Mouse (Mus musculus) T-helper 1 cell (primary cell): ENCODE results near the gene Sox21.

Experiments used
- in situ Hi-C: fragments of 300-600 bp; cut with MboI, MseI; formaldehyde crosslinking; loops from one replicate; pipeline ENCODE4 v1.15.1; 2025; ENCODE audit warnings: high pct_unique_total_duplicates

The Sox21 gene

DNA sequence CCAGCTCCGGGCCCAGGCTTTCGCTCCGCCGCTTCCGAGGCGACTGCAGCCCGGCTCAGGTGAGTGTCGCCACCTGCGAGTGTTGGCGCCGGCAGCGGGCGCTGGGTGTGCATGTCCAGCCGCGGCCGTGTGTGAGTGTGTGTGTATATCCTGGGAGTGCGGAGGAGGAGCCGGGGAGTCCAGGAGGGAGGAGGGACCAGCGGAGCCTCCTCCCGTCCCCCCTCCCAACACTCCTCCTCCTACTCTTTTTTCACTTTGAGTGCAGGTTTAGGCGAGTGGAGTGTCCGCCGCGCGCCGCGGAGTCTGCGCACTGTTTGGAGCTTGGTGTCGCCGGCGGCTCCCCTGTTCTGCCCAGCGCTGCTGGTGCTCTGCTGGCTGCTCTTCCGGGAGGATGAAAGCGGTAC, at the start of gene Sox21:
TSS of gene Sox21 (minus strand) at position 145 of the 404 bp plus-strand sequence.
- in situ Hi-C loops: no loop called here

DNA sequence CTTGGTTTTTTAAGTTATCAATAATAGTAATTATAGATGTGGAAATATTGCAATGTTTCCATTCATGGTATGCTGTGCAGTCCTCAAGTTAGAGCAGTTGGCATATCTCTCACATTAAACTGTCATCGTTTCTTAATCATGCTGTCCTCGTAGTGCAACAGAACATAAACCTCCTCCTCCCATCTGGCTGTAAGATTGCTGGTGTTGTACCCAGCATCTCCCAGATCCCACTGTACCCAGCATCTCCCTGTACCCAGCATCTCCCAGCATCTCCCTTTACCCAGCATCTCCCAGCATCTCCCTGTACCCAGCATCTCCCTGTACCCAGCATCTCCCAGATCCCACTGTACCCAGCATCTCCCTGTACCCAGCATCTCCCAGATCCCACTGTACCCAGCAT, 49.3 kb upstream of the Sox21 start:
- in situ Hi-C loops: no loop called here

DNA sequence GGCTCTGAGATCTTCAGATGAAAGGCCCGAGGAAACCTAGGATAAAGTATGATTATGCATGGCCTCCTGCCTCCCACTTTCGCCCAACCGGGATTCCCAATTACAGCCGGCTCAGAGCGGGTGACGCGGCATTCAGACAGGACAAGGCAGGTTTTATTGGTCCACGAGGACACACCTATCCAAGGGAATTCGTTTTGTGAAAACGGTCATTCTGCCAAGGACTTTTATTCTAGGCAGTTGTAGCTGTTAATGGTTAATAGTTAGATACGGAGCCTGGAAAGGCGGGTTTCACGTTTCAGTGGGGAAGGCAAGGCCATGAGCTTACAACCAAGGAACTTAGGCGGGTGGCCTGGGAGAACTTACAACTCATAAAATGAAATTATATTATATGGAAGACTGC, 46.1 kb upstream of the Sox21 start:
- in situ Hi-C loops: no loop called here

DNA sequence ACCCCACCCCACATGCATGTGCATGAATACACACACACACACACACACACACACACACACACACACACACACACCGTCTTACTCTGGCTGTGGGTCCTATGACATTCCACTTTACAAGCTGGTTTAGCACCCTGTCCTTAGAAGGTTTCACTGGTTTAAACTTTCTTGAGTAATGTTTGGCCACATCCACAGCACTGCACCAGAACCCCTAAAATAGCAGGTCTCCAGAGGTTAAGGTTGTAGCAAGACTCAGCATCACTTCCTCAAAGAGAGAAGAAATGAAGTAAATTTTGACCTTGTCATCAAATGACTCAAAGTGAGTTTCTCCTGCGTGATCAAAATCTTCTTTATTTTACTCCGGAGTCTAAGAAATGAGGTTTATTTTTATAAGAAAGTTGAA, 45.4 kb upstream of the Sox21 start:
- in situ Hi-C loops: no loop called here

DNA sequence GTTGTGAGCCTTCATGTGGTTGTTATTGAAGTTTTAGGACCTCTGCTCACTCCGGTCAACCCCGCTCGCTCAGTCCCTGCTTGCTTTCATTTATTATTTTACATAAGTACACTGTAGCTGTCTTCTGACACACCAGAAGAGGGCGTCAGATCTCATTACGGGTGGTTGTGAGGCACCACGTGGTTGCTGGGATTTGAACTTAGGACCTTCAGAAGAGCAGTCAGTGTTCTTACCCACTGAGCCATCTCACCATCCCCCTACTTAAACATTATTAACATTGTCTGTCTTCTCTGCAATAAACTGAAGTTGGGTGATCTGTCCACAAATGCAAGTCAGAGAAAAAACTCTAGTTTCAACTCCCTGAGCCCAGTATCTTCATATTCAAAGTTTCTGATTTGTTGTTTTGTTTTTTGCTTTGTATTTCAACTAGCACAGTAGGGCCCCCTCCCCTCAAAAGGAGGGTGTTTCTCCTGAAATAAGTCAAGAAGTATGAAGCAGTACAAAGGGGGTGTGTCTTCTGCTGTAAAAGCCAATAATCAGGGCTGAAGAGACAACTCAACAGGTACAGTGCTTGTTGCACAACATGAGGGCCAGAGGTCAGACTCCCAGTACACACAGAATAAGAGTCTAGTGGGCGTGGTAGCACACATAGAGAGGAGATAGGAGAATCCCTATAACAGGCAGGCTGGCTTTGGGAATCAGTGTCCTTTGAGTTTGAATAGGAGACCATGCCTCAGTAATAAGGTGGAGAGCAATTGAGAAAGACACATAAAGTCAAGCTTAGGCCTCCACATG, 41.1 kb upstream of the Sox21 start:
- in situ Hi-C loops: no loop called here

DNA sequence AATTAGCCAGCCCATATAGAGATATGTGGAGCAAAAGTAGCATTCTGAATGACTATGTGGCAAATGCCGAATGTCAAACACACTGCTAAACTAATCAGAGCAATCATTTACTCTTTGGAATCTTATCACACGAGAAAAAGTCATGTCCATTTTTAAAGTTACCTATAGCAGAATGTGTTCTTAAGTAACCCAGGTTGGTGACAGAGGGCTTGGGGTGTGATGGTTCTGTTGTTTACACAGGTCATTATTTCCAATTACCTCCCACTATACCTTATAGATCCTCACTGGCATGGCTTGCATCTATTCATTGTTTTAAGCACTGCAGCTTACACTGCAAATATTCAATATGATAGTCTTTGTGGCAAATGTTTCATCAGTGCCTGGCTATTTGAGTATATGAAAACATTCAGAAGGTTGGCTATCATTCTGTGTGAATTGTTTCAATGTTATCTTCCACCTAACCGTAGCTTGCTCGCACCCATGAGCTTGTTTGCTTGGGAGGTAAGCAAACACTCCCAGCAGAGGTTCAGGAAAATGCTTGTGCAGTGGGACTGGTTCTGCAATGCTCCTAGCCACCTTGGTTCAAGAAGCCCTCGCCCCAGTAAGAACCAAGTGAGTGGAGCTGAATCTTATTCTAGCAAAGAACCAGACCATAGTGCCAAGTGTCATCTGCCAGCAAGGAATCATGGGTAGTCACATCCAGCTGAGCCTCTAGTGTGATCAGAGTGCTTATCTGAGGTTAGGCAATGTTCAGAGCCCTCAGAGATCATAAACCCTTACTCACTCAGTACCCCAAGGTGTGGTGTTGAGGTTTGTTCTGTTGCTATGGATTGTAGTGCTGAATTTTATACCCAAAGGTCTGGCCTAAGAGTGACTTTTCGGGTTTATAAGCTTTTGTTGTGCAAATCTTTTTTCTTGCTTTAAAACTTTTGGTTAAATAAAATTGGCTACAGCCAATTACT, 36.0 kb upstream of the Sox21 start:
- in situ Hi-C loops: no loop called here

DNA sequence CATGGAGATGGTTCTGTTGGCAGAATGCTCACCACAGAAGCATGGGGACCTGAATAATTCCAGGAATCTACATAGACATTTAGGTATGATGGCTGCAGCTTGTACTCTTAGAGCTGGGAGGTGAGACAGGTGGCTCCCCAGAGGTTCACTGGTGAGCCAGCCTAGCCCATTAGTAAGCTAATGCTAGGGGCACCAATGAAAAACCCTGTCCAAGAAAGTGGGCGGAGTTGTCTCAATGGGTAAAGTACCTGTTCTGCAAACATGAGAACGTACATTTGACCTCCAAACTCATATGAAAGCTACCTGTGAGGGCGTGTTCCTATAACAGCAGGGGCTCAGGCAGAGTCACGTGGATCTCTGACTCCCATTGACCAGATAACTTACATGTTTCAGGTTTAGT, 32.0 kb upstream of the Sox21 start:
- in situ Hi-C loops: no loop called here

DNA sequence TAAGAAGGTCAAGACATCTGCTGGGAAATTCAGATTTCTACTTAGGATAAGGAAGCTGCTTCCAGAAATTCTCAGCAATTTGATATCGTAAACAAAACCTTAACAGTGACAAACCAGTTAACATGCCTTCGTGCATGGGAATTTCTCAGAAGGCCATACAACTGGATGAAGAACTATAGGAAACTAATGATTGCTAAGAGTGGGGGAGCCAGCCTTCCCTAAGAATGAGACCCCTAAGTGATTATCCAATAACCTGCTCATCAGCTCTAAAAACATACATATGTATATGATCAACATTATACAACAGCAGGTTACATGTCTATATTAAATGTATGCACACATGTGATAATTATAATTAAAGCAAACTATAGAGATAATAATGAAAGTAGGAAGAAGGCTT, 29.8 kb upstream of the Sox21 start, which contains the start of gene Gm9376:
TSS of gene Gm9376 (plus strand) at position 301 of the 400 bp plus-strand sequence.
- in situ Hi-C loops: no loop called here

DNA sequence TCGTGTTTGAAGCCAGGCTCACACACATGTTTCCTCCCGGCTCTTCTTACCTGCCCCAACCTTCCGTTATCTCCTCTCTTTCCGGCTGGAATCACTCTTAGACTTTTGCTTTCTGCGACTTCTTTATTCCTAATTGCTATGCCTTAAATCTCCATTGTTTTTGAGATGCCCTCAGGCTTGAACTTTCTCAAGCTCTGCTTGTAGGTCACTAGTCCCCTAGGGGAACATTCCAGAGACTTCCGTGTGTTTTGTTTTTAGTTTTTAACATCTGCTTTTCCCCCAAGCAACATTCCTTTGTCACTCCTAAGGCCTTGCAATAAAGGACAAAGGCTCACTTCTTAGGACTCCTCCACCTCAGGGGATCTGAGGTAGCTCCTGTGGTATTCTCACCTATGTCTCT, 16.6 kb upstream of the Sox21 start:
- in situ Hi-C loops: no loop called here

DNA sequence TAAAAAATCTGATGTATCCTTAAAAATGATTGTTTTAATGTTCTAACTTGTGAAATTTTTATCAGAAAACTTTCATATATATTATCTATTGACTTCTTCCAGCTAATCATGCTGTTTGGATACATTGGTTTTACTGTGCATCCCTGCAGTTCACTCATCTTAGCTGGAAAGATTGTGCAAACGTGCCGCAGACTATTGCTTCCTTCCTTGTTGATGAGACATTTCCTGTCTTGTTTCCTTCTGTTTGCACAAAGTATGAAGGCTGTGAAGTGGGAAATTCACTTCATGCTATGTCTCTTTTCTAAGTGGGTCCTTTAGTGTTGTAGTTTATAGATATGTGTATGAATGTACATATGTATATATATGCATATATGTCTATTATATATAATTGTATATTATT, 4.6 kb upstream of the Sox21 start:
- in situ Hi-C loops: no loop called here

DNA sequence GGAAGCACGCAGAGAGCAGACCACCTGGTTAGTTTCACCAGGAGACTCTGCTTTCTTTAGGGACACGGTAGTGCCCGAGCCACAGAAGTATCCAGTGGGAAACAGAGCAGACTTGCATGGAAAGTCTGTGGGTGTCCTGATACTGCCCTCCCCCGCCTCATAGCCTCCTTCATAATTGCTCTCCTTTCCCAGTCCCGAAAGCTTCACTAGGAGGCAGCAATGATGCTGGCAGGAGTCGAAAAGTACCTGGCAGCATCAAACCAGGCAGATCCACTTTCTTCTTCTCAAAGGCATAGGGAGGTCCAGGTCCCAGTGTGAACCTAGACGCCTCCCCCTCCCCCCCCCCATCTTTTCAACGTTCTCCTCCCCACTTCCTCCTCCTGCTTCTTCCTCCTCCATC, 2.5 kb upstream of the Sox21 start:
- in situ Hi-C loops: no loop called here

DNA sequence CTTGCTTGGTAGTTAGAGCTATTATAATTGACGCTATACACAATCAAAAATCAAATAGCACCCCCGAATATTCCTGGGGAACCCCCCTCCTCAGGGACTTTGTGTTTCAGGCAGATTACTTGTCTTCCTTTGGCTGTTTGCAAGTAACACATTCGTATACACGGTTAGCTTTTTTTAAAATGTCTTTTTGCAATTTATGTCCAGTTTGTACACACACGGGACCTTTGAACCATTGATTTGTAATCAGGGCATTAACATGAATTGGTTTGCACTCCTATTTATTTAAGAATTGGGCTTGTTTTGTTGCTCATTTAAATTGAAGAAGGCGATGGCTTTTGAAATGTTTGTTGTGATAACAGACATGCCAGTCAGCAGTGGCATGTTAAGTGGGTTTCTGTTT, 956 bp upstream of the Sox21 start:
- in situ Hi-C loops: no loop called here

DNA sequence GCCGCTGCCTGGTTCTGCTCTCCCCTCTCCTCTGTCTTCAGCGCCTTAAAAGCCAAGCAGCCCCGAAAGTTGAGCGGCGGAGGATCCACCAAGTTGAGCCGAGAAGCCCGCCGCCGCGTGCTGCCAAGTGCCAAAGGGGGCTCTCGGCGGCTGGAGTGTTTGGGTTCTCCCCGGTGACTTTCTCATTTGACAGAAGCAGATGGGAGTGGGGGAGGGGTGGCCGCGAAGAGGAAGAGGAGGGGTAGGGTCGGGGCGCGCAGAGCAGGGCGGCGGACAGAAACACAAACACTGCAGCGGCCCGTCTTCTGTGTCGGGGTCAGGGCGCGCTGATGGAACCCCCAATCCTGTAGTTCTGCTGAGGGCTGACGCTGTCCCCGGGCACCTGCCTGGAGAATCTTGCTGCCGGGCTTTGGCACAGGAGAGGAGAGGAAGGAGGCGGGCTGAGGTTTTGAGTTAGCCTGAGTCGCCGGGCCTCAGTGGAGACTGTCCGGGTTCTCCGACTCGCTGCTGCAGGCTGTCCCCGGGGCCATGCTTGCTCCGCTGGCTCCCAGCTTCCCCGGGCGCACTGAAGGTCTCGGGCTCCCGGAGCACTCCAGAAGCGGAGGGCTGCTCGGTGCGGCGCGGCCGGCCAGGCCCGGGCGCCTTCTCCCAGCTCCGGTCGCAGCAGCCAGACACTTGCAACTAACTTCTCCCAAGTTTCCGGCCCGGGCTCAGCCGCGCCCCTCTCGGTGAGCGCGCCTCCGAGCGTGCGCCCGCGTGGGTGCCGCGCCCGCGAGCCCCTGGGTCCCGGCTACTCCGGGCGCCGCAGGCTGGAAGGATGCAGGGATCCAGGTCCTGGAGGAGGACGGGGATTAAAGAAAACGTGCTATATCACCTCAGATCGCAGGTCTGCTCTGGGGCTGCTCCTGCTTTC, 601 bp downstream of the Sox21 start:
- in situ Hi-C loops: no loop called here

DNA sequence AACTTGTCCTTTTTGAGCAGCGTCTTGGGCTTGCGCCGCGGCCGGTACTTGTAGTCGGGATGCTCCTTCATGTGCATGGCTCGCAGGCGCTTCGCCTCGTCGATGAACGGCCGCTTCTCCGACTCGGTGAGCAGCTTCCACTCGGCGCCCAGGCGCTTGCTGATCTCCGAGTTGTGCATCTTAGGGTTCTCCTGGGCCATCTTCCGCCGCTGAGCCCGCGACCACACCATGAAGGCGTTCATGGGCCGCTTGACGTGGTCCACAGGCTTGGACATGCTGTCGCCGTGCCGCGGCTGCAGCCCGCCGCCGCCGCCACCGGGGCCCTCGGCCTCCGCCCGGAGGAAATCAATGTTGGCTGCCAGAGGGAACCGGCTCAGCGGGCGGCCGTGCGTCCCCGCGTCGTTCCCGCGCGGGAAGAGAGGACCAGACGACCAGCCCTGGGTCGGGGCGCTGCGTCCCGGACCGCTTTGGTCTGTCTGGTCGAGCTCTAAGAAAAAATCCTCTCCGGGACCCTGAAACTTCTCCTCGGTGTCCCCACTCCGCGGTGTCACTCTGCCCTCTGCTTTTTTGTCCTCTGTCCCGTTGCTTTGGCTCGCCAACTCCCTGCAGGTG, 1.4 kb downstream of the Sox21 start:
- in situ Hi-C loops: no loop called here

DNA sequence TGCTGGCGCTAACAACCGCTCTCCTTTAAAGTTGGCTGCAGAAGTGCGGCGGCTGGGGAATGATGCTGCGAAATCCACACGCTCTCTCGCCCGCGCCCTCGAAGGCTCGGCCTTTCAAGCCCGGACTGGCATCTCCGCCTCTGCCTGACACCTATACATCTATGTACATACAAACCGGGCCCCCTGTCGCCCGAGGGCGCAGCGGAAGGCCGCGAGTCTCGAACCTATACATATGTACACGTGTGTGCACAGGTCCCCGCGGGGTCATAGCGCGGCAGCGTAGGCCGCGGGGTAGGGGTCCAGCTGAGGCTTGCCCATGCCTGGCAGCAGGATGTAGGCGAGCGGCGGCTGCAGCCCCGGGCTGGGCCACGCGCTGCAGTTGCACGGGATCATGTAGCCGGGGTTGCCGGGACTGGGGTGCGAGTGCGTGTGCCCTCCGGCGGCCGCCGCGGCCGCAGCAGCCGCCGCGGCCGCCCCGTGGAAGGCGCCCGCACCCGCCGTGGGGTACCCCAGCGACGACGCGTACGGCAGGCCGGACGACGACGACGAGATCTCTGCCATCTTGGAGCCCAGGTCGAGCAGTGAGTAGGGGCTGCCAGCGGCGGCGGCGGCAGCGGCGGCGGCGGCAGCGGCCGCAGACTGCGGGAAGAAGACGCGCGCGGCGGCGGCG, 2.2 kb downstream of the Sox21 start:
- in situ Hi-C loops: no loop called here

DNA sequence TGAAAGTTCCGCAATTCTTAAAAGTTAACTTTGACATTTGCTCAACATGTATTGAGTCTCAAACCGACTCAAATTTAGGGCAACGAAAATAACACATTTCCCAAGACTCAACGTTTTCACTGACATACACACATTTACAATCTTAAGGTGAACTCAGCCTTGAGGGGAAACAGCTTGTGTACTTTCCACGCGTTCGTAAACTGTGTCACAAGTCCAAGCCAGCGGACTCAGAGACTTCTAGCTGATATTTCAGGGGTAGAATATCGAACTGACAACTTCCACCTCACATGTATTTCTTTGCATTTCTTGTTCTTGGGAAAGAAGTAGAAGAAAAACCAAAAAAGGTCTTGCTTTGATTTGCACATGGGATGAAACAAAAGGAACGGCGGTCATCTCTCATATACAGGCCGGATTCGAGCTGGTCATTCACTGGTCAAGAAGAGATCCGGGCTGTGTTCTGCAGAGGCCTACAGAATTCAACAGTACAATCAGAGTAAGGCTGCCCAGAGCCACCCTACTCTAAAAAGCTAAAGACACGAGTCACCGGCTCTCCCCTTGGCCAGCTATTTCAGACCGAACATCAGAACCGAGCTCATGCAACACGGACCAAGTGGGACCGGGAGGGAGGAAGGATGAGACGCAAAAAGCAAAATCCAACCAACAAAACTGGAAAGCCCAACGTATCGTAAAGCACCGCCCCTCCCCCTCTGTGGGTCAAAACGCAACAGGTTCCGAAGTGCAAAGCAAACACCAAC, 2.9 kb downstream of the Sox21 start:
- in situ Hi-C loops: no loop called here

DNA sequence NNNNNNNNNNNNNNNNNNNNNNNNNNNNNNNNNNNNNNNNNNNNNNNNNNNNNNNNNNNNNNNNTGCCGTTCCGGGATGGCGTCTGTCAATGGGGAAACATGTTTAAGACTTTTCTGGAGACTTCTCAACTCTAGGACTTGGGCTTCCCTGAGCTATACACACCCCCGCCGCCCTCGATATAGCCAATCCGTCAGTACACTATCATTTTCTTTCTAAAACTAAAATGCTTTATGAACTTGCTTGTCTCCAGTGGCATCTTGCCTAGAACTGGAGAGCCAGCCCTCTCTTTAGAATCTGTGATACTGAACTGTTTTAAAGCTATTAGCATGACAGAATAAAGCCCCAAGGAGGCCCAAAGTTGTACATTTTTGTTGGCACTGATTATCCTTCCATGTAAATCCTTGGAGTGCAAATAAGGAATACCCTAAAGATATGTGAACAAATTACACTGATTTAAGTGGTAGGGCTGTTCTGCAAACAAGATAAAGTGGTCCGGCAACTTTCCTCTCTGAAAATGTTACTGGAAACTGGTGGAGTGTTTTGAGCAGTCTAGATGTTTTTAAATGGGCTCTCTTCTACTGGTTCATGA, 4.4 kb downstream of the Sox21 start:
- in situ Hi-C loops: no loop called here

DNA sequence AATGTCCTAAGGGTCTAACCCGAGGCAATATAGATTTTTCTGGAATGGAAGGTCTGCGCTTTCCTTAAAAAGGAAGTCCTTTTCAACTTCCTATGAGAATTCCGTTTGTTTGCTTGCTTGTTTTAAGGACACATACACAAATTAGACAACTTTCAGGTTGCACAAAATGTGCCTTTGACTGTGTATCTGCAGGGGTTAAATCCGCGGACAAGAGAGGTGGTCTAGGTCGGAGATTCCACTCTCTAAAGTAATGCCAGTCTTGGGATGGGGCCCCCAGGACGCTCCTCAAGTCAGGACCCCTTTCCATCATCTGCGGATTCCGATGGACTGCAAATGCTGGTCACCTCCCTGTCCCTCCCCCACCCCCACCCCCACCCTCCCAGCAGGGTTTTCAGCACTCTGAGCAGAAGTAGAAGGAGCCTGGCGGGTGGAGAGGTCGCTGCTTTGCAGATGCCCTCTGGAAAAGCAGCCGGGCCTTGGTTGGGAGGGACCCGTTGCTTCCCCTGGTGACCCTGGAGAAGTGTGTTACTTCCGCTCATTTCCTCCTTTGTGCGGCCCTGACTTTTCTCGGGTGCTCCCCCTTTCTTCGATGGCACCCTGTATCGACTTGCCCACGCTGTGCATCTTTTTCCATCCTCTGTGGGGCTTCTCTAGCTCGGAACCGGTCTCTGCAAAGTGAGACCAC, 10.2 kb downstream of the Sox21 start:
- in situ Hi-C loops: no loop called here

DNA sequence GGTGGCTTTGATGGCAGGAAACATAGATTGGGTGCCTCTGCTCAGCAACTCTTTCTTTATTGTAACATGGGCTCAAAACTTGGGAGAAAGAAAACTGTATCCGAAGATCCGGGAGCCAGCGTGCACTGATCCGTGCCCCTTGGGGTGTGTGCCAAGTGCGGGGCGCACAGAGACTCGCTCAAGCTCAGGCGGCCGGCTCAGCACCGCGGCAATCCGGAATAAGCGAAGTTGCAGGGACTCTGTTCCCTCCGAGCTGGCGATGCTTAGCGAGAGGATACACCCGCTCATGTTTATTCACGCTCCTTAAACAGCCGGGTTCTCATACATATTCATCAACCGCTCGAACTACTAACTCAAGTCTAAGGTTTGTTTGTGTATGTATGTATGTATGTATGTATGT, 10.9 kb downstream of the Sox21 start:
- in situ Hi-C loops: no loop called here
